Mouse (Mus musculus): ENCODE results near the gene Mfap1b. TPM values are rescaled to one million over a fixed set of nuclear protein-coding genes. Genes with fewer than 3 reads are reported as not detected.
A peak's percentile ranks its signal among the peaks of the same experiment; 100 is the strongest.

Mfap1b gene
- total and polyA plus RNA-seq, 3 experiments, result 5.3 to 42.6 (median 29.2) TPM

DNA sequence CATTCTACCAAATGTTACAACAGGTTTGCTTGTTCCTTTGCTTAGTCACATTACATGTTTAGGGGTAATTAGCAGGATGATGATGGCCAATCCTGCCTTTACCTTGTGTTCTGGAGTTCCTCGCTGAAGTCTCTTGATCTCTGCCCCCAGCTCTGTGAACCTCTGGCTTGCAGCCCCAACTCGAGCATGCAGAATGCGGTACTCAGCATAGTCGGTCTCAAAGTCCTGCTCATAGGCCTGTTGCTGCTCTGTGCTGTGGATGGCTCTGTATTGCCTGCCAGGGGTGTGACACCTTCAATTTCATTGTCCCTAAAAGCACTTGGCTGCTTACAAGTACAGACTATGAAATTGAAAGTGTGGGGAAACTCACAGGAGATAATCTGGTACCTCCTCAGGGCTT is 34.1 kb downstream of the Mfap1b start:
- ATAC-seq (ENCODE audit: extremely low read depth, insufficient number of reproducible peaks, low FRiP score, poor library complexity, severe bottlenecking), result no peak
- TF ChIP-seq GATA2 (IDR thresholded peaks at IDR 0.05; ENCODE audit: borderline replicate concordance, low read depth, low read length), result no peak
- Histone ChIP-seq H3K9me3 (replicated peaks) (no peaks in the 10 kb centered on the region), H3K4me3 (ENCODE audit: low read depth, low read length) (no peak overlapping the region), H3K36me3 (replicated peaks) (peaks cover 58% of the 10 kb centered on the region), H3K4me1 (ENCODE audit: insufficient read depth, low read depth, low read length) (peaks cover 23% of the 10 kb centered on the region), H3K27me3 (ENCODE audit: insufficient read depth, low read length) (0 out of 2 replicates have a peak, but pooled peaks cover 2% of the 10 kb centered on the region)
- DNase-seq (ENCODE audit: low spot score), result no peak

DNA sequence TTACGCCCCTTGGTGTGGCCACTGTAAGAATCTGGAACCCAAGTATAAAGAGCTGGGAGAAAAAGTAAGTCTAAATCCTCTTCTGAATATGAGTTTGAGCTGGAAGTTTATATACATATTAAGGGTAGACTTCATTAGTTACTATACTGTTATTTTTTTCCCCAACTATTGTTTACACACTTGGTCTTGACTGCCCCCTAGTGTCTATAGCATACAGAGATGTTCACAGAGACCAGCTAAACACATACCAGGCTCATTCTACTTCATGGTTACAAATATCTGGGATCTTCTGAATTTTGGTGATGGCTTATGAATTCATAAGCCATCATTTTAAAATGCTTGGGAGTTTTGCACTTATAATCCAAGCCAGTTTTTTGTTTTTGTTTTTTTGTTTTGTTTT is 39.0 kb downstream of the Mfap1b start:
- DNase-seq (ENCODE audit: low spot score), result peak; percentile 22
- no peak for ATAC-seq (ENCODE audit: extremely low read depth, insufficient number of reproducible peaks, low FRiP score, poor library complexity, severe bottlenecking)
- Histone ChIP-seq H3K36me3 (replicated peaks) (peaks cover 90% of the 10 kb centered on the region), H3K4me1 (ENCODE audit: insufficient read depth, low read depth, low read length) (no peaks in the 10 kb centered on the region; the same call in 1 of the 2 replicates), H3K4me3 (ENCODE audit: low read depth, low read length) (no peak overlapping the region), H3K27me3 (ENCODE audit: insufficient read depth, low read length) (no peaks in the 10 kb centered on the region), H3K9me3 (replicated peaks) (no peaks in the 10 kb centered on the region)
- TF ChIP-seq GATA2 (IDR thresholded peaks at IDR 0.05; ENCODE audit: borderline replicate concordance, low read depth, low read length) (no peak), CTCF (IDR thresholded peaks at IDR 0.05; ENCODE audit: low read depth, low read length) (0 out of 2 replicates have a peak, but pooled peaks have one; percentile 30)

DNA sequence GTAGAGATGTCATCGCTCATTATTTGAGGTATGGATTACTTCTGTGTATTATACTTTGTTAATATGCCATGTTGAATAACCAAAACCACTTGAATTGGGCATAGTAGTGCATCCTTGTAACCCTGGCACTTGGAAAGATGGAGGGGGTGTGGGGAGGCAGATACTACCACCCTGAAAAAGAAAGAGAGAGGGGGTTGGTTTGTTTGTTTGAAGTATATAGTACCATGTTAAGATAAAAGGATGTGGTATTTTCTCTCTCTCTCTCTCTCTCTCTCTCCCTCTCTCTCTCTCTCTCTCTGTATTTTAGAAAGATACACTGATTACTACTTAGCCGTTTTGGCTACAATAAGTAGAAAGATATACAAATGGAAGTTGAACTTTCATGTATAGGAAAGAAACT is 48.0 kb downstream of the Mfap1b start:
- no peaks in the 10 kb centered on the region for H3K4me1 ChIP-seq (ENCODE audit: insufficient read depth, low read depth, low read length)
- ATAC-seq (ENCODE audit: extremely low read depth, insufficient number of reproducible peaks, low FRiP score, poor library complexity, severe bottlenecking) (no peak), DNase-seq (ENCODE audit: low spot score) (no peak)
- peaks cover 90% of the 10 kb centered on the region for H3K36me3 ChIP-seq (replicated peaks)
- TF ChIP-seq TAL1 (conservative IDR thresholded peaks at IDR 0.05; ENCODE audit: low read depth, low read length), result no peak
- TF ChIP-seq CTCF (IDR thresholded peaks at IDR 0.05; ENCODE audit: low read depth, low read length), result no peak
- TF ChIP-seq GATA2 (IDR thresholded peaks at IDR 0.05; ENCODE audit: borderline replicate concordance, low read depth, low read length), result no peak
- no peak for TF ChIP-seq POLR2AphosphoS5 (IDR thresholded peaks at IDR 0.05; ENCODE audit: insufficient replicate concordance, low read depth, low read length)
- TF ChIP-seq GATA1 (IDR thresholded peaks at IDR 0.05; ENCODE audit: borderline replicate concordance, low read length), result no peak
- H3K27me3 ChIP-seq (ENCODE audit: insufficient read depth, low read length), result no peaks in the 10 kb centered on the region
- H3K9me3 ChIP-seq (replicated peaks), result no peaks in the 10 kb centered on the region
- H3K4me3 ChIP-seq (ENCODE audit: low read depth, low read length), result no peak overlapping the region

DNA sequence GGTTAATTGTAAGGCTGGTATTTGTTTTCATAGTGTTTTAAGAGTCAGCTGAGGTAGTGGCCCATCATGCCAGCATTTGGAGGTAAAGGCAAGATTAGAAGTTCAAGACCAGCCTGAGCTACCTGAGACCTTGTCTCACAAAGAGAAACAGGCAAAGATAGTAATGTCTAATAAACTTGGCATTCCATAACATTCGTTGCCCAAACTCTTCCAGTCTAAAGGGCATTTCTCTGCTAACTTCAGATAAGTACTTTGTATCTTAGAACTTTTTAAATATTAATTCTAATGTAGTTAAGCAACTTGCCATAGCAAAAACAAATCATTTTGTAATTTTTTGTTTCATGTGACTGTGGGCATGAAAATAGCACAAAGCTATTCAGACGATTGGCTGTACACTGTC is 50.7 kb downstream of the Mfap1b start:
- no peak for ATAC-seq (ENCODE audit: extremely low read depth, insufficient number of reproducible peaks, low FRiP score, poor library complexity, severe bottlenecking)
- DNase-seq (ENCODE audit: low spot score), result no peak

GRCm38 (mm10) chr2:121418476-121418875 is 55.4 kb downstream of the Mfap1b start:
- Histone ChIP-seq H3K36me3 (replicated peaks) (peaks cover 67% of the 10 kb centered on the region), H3K4me1 (ENCODE audit: insufficient read depth, low read depth, low read length) (peaks cover 28% of the 10 kb centered on the region), H3K27me3 (ENCODE audit: insufficient read depth, low read length) (no peaks in the 10 kb centered on the region), H3K9me3 (replicated peaks) (no peaks in the 10 kb centered on the region), H3K4me3 (ENCODE audit: low read depth, low read length) (no peak overlapping the region)
- DNase-seq (ENCODE audit: low spot score), result no peak
- no peak for TF ChIP-seq CTCF (IDR thresholded peaks at IDR 0.05; ENCODE audit: low read depth, low read length)
- no peak for TF ChIP-seq GATA2 (IDR thresholded peaks at IDR 0.05; ENCODE audit: borderline replicate concordance, low read depth, low read length)
- no peak for TF ChIP-seq POLR2AphosphoS5 (IDR thresholded peaks at IDR 0.05; ENCODE audit: insufficient replicate concordance, low read depth, low read length)
- TF ChIP-seq TAL1 (conservative IDR thresholded peaks at IDR 0.05; ENCODE audit: low read depth, low read length), result no peak
- TF ChIP-seq GATA1 (IDR thresholded peaks at IDR 0.05; ENCODE audit: borderline replicate concordance, low read length), result no peak
- ATAC-seq (ENCODE audit: extremely low read depth, insufficient number of reproducible peaks, low FRiP score, poor library complexity, severe bottlenecking), result no peak

More for the DNA sequence above, 50.7 kb downstream of the Mfap1b start:
- Histone ChIP-seq H3K4me3 (ENCODE audit: low read depth, low read length) (no peak overlapping the region), H3K27me3 (ENCODE audit: insufficient read depth, low read length) (no peaks in the 10 kb centered on the region), H3K36me3 (replicated peaks) (peaks cover 84% of the 10 kb centered on the region), H3K4me1 (ENCODE audit: insufficient read depth, low read depth, low read length) (peaks cover 8% of the 10 kb centered on the region; the same call in 1 of the 2 replicates), H3K9me3 (replicated peaks) (no peaks in the 10 kb centered on the region)
- TF ChIP-seq GATA2 (IDR thresholded peaks at IDR 0.05; ENCODE audit: borderline replicate concordance, low read depth, low read length) (no peak), POLR2AphosphoS5 (IDR thresholded peaks at IDR 0.05; ENCODE audit: insufficient replicate concordance, low read depth, low read length) (no peak), GATA1 (IDR thresholded peaks at IDR 0.05; ENCODE audit: borderline replicate concordance, low read length) (no peak), CTCF (IDR thresholded peaks at IDR 0.05; ENCODE audit: low read depth, low read length) (no peak), TAL1 (conservative IDR thresholded peaks at IDR 0.05; ENCODE audit: low read depth, low read length) (no peak)

- no peak for DNase-seq (ENCODE audit: low spot score)
- Histone ChIP-seq H3K27me3 (ENCODE audit: insufficient read depth, low read length) (no peaks in the 10 kb centered on the region), H3K4me3 (ENCODE audit: low read depth, low read length) (no peak overlapping the region; the same call in 1 of the 2 replicates)
Observed at GRCm38 (mm10) chr2:121416356-121416755, 57.5 kb downstream of the Mfap1b start.

DNA sequence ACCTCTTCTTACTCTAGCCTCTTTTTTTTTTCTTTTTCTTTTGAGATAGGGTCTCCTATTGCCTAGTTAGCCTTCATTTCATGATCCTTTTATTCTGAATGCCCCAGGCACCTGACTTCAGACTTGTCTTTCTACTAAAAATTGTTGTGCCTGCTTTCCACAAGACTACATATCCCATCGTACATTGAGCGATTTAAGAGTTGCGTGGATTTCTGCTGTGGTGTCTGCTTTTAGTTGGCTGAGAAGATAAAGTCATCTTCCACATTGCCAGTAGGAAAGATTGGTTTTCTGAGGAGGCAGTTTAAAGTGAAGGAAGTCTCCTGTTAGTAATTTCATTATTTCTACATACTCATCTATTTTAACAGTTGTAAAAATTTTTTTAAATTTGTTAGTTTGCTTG is 58.3 kb downstream of the Mfap1b start:
- TF ChIP-seq GATA2 (IDR thresholded peaks at IDR 0.05; ENCODE audit: borderline replicate concordance, low read depth, low read length) (no peak), GATA1 (IDR thresholded peaks at IDR 0.05; ENCODE audit: borderline replicate concordance, low read length) (no peak), TAL1 (conservative IDR thresholded peaks at IDR 0.05; ENCODE audit: low read depth, low read length) (no peak), CTCF (IDR thresholded peaks at IDR 0.05; ENCODE audit: low read depth, low read length) (no peak), POLR2AphosphoS5 (IDR thresholded peaks at IDR 0.05; ENCODE audit: insufficient replicate concordance, low read depth, low read length) (no peak)
- H3K4me3 ChIP-seq (ENCODE audit: low read depth, low read length), result no peak overlapping the region; the same call in 1 of the 2 replicates
- H3K27me3 ChIP-seq (ENCODE audit: insufficient read depth, low read length), result no peaks in the 10 kb centered on the region
- ATAC-seq (ENCODE audit: extremely low read depth, insufficient number of reproducible peaks, low FRiP score, poor library complexity, severe bottlenecking) (no peak), DNase-seq (ENCODE audit: low spot score) (no peak)
- H3K4me1 ChIP-seq (ENCODE audit: insufficient read depth, low read depth, low read length), result peaks cover 42% of the 10 kb centered on the region
- H3K9me3 ChIP-seq (replicated peaks), result no peaks in the 10 kb centered on the region
- peaks cover 44% of the 10 kb centered on the region for H3K36me3 ChIP-seq (replicated peaks)

More at GRCm38 (mm10) chr2:121416356-121416755, 57.5 kb downstream of the Mfap1b start:
- Histone ChIP-seq H3K9me3 (replicated peaks) (no peaks in the 10 kb centered on the region), H3K4me1 (ENCODE audit: insufficient read depth, low read depth, low read length) (peaks cover 43% of the 10 kb centered on the region), H3K36me3 (replicated peaks) (peaks cover 48% of the 10 kb centered on the region)
- ATAC-seq (ENCODE audit: extremely low read depth, insufficient number of reproducible peaks, low FRiP score, poor library complexity, severe bottlenecking), result no peak
- TF ChIP-seq GATA2 (IDR thresholded peaks at IDR 0.05; ENCODE audit: borderline replicate concordance, low read depth, low read length) (no peak), TAL1 (conservative IDR thresholded peaks at IDR 0.05; ENCODE audit: low read depth, low read length) (no peak), CTCF (IDR thresholded peaks at IDR 0.05; ENCODE audit: low read depth, low read length) (no peak), POLR2AphosphoS5 (IDR thresholded peaks at IDR 0.05; ENCODE audit: insufficient replicate concordance, low read depth, low read length) (no peak), GATA1 (IDR thresholded peaks at IDR 0.05; ENCODE audit: borderline replicate concordance, low read length) (no peak)
